Mouse (Mus musculus) gastrocnemius, adult 2 months (tissue): ENCODE data around the gene Pde4d. TPM values are rescaled to one million over a fixed set of nuclear protein-coding genes. Genes with fewer than 3 reads are reported as not detected.

ENCODE experiments used
- DNase-seq: peaks from one replicate; pipeline ENCODE4 v3.0.0; 2022
- H3K27ac ChIP-seq: fragments of 200-600 bp; 2 replicates; pipeline ENCODE4 v1.8.1; 2022; ENCODE audit warnings: mild to moderate bottlenecking
- H3K4me3 ChIP-seq: fragments of 200-600 bp; 2 replicates; pipeline ENCODE4 v1.8.1; 2022; ENCODE audit warnings: mild to moderate bottlenecking, moderate library complexity
- CTCF ChIP-seq: fragments of 200-600 bp; IDR thresholded peaks from 2 replicates; pipeline ENCODE4 v1.8.1; 2022; ENCODE audit warnings: antibody characterized with exemption, mild to moderate bottlenecking, moderate library complexity
- intact Hi-C: fragments of 180-260 bp; cut with DNase I; formaldehyde crosslinking; loops from one replicate; pipeline ENCODE4 v1.15.1; 2025
- long read RNA-seq, 2 experiments: library from polyadenylated mRNA; stranded (forward); transcript quantifications; one replicate each; pipeline ENCODE4 v2.0.0; 2021
- total RNA-seq, 2 experiments: library from RNA; stranded (reverse); gene quantifications; 2 replicates each; pipeline ENCODE4 v1.2.3; 2021

Gene Pde4d
- total RNA-seq, result 100 to 1,000 TPM; 239 to 330 TPM
- long read RNA-seq, experiment 1, full-length matches to known transcripts, result 12 of 76 reads
- long read RNA-seq, experiment 1, partial matches to known transcripts, result 12 of 76 reads
- long read RNA-seq, experiment 1, other reads (novel, unspliced or antisense), result 52 of 76 reads
- long read RNA-seq, experiment 2, full-length matches to known transcripts, result 12 of 90 reads
- long read RNA-seq, experiment 2, partial matches to known transcripts, result 13 of 90 reads
- long read RNA-seq, experiment 2, other reads (novel, unspliced or antisense), result 65 of 90 reads

GRCm38 (mm10) chr13:108449116-108450097 is at the start of gene Pde4d:
TSS of gene Pde4d (plus strand) at chr13:108449948.
- H3K27ac ChIP-seq, result no peak within 1 kb of the TSS
- DNase-seq, result no peak
- intact Hi-C loops, result no loop called here
- H3K4me3 ChIP-seq, result no peak within 1 kb of the TSS
- TF ChIP-seq CTCF, result no peak

DNA sequence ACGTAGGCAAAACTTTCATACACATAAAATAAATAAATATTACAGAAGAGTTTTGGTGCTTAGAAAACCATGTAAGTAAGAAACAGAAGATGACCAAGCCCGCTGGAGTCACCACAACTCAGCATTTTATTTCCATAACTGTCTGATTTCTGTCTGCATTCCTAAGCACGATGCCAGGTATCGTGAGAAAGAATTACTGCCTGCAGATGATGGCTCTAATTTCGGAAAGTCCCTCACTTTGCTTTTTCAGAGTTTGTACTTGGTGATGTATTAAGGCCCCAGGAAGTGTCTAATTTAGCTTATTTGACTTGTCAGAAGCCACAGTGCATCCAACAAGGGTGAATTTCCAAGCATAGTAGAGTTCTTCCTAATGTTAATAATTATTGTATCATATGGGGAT is 46.6 kb upstream of the Pde4d start:
- H3K27ac ChIP-seq, result no peak overlapping the region
- H3K4me3 ChIP-seq, result no peak overlapping the region
- intact Hi-C loops, result no loop called here
- no peak for DNase-seq
- TF ChIP-seq CTCF, result no peak

DNA sequence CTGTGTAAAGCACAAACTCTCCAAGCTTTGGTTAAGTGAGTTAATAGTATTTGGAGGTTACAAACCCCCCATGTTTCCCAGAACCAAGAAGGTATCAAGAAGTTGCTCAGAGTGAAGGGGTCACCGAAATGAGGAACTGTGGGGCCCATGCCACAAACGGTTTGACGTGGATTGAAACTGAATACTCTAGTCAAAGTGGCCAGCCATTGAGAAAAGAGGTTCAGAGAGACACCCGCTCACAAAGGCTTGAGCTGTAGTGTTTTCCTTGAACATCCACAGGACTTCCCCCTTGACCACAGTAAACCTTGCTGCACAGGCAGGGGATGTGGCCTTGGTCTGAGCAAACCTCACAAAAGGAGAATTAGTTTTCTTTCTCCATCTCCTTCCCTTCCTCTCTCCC is 45.4 kb upstream of the Pde4d start:
- no peak overlapping the region for H3K27ac ChIP-seq
- intact Hi-C loops, result no loop called here
- TF ChIP-seq CTCF, result no peak
- no peak for DNase-seq
- no peak overlapping the region for H3K4me3 ChIP-seq

GRCm38 (mm10) chr13:108415464-108415863 is 34.3 kb upstream of the Pde4d start:
- H3K4me3 ChIP-seq, result no peak overlapping the region
- TF ChIP-seq CTCF, result no peak
- no peak overlapping the region for H3K27ac ChIP-seq
- intact Hi-C loops, result no loop called here
- no peak for DNase-seq

DNA sequence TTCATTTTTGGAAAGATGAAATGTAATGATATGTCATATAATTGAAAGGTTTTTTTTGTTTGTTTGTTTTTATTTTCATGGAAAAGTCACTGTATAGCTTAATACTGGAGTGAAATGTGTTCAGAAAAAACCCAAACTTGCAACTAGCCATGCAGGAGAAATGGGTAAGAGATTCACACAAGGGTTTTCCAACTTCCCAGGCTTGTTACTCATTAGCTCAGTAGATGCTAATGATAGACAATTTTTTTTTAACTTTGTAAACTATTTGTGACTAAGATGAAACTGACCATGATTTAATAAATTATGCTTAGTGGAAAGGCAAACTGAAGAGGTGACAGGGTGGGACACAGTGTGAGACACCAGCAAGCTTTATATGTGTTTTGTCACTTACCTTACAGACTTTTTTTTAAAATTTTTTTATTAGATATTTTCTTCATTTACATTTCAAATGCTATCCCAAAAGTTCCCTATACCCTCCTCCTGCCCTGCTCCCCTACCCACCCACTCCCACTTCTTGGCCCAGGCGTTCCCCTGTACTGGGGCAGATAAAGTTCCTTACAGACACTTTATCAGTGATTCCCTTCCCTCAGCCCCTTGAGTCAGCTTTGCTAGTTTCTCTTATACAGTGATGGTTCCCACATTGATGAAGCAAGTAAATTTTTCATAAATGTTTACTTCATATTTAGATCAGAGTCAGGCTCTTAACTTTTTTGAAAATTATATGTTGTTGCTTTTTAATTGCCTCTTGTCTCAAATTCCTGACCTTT is 30.8 kb upstream of the Pde4d start:
- no peak overlapping the region for H3K4me3 ChIP-seq
- H3K27ac ChIP-seq, result no peak overlapping the region
- DNase-seq, result no peak
- TF ChIP-seq CTCF, result no peak
- intact Hi-C loops, result no loop called here

GRCm38 (mm10) chr13:108426322-108426721 is 23.4 kb upstream of the Pde4d start:
- intact Hi-C loops, result no loop called here
- DNase-seq, result no peak

GRCm38 (mm10) chr13:108428809-108429208 is 20.9 kb upstream of the Pde4d start:
- no peak overlapping the region for H3K27ac ChIP-seq
- H3K4me3 ChIP-seq, result no peak overlapping the region
- no peak for DNase-seq
- TF ChIP-seq CTCF, result no peak
- intact Hi-C loops, result no loop called here

More at GRCm38 (mm10) chr13:108426322-108426721, 23.4 kb upstream of the Pde4d start:
- Histone ChIP-seq H3K4me3 (no peak overlapping the region), H3K27ac (no peak overlapping the region)
- TF ChIP-seq CTCF, result no peak

- intact Hi-C loops, result no loop called here
- TF ChIP-seq CTCF, result no peak
- no peak for DNase-seq
- Histone ChIP-seq H3K4me3 (no peak overlapping the region), H3K27ac (no peak overlapping the region)
These were observed 20.1 kb upstream of the Pde4d start for GRCm38 (mm10) chr13:108429623-108430022.

DNA sequence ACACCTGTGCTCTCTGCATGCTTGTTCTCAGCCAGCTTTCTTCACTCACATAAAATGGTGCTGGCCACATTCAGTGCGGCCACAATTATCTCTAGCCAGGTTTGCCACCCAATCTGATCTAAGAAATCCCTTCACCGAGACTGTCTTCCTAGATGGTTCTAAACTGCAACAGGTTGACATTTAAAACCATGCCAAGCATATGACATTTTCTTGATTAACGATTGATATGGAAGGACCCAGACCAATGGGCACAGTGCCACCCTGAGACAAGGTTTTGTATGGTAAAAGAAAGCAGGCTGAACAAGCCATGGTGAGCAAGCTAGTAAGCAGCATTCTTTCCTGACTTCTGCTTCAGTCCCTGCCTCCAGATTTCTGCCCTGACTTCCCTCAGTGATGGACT is 18.0 kb upstream of the Pde4d start:
- intact Hi-C loops, result no loop called here
- H3K4me3 ChIP-seq, result no peak overlapping the region
- no peak for TF ChIP-seq CTCF
- no peak overlapping the region for H3K27ac ChIP-seq
- no peak for DNase-seq

DNA sequence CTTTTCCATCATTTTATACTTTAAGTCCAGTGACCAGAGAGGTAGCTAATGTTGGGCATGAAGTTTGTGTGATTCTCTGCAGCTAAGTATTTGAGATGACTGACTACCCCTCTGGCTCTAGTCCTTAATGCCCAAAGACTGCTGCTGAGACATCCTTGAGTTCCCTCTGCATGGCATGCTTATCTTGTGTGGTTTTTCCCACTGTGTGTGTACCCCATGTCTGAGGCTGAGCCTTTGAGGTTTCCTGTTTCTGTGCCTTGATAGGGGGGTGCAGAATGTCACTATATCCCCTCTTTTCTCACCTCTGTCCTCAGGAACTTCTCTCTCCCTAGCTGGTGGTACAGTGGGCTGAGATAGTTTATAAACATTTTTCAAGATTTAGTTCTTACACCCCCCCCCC is 14.1 kb upstream of the Pde4d start:
- no peak overlapping the region for H3K27ac ChIP-seq
- H3K4me3 ChIP-seq, result no peak overlapping the region
- intact Hi-C loops, result no loop called here
- DNase-seq, result no peak
- TF ChIP-seq CTCF, result no peak

DNA sequence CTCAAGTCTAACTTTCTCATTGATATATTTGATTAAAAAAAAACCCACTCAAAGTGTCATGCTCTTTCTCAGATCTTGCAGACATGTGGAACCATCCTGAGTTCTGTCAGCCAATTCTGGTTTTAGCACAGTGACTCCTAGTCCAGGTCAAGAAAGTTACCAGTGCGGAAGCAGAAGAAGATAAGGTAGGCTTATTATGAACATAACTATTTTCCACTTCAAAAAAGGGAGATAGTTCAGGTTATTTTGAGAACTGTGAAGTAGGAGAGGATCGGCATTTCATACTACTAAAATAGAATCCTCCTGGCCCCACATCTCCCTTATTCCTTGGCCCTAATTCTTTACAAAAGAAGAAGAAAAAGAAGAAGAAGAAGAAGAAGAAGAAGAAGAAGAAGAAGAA is 12.3 kb upstream of the Pde4d start:
- Histone ChIP-seq H3K27ac (no peak overlapping the region), H3K4me3 (no peak overlapping the region)
- DNase-seq, result no peak
- TF ChIP-seq CTCF, result no peak
- intact Hi-C loops, result no loop called here

GRCm38 (mm10) chr13:108439012-108439411 is 10.7 kb upstream of the Pde4d start:
- intact Hi-C loops, result no loop called here
- DNase-seq, result no peak
- Histone ChIP-seq H3K4me3 (no peak overlapping the region), H3K27ac (no peak overlapping the region)
- no peak for TF ChIP-seq CTCF
